Mouse (Mus musculus): ENCODE measurements around the gene Mrpl41. TPM values are rescaled to one million over a fixed set of nuclear protein-coding genes. Genes with fewer than 3 reads are reported as not detected.
A peak's percentile ranks its signal among the peaks of the same experiment; 100 is the strongest.
"Not testable (repeated sequence)": the region's sequence is repeated elsewhere in the genome, so short reads cannot be mapped to it uniquely, and the experiment has no call there.

The Mrpl41 gene
- polyA plus RNA-seq, 1 experiment from 2014 or later = 182 TPM

DNA sequence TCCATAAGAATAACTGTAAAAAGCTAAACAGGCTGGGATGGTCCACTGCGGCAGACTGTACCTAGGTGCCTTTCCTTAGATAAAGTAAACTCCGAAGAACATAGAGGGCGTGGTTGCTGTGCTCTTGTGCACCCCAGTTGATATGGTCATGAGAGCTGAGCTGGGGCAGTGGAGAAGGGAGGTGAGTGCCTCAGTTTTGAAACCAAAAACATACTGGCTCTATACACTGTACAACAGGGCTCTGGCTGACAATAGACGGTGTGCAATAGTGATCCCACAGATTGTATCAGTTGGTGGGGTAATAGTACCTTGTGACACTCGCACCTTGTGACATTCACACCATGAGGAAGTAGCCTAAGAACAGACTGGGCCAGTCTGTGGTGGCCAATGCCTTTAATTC is 2.1 kb upstream of the Mrpl41 start:
- Histone ChIP-seq H3K9me3 (ENCODE audit: control insufficient read depth, low read length) (no peaks in the 10 kb centered on the region), H3K9ac (ENCODE audit: low read depth, low read length) (no peak overlapping the region), H3K27ac (ENCODE audit: low read depth, low read length) (no peak overlapping the region), H3K4me2 (ENCODE audit: low read length) (no peak overlapping the region), H3K36me3 (ENCODE audit: control insufficient read depth, insufficient read depth, low read length) (peaks cover 7% of the 10 kb centered on the region; the same call in 1 of the 2 replicates), H3K4me1 (ENCODE audit: control insufficient read depth, insufficient read depth, low read depth, low read length) (peaks cover 20% of the 10 kb centered on the region), H3K4me3 (ENCODE audit: low read length) (no peak overlapping the region), H3K27me3 (replicated peaks; ENCODE audit: control insufficient read depth, insufficient read depth, low read length) (no peaks in the 10 kb centered on the region)
- no peak for ATAC-seq
- 96% methylated on average over 5 of the region's 5 CpGs for WGBS

DNA sequence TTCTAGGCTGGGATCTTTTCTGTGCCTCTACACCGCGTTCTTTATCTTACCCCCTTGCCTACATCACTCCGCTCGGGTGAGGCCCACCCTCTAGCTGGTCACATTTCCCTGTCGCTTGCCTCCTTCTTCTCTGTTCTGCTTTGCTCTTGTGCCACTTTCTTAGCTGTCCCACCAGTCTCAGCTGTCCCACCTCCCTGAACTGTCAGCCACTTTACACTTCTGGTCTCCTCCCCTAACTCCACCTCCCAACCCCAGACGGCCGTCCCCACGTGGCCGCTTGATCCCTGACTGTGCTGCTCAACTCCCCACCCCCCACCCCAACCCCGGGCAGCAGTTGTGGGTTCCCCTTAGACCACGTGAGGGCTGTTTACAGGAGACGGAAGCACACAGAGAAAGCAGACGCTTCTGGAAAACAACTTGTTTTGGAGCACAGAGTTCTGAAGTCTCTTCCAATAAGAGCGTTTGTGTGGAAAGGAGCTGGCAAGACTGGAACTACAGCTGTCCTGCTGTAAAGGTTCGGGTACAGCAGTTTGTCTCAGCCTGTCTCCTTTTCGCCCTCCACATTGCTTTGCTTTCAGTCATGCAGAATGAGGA is 903 bp upstream of the Mrpl41 start, which contains the start of gene Pnpla7:
Gene Pnpla7, plus strand, starts transcription at position 330 of the 594 bp plus-strand sequence.
- H3K4me3 ChIP-seq (ENCODE audit: low read length) = peak within 1 kb of the TSS; percentile 79
- H3K9me3 ChIP-seq (ENCODE audit: control insufficient read depth, low read length) = no peaks in the 10 kb centered on the region
- H3K36me3 ChIP-seq (ENCODE audit: control insufficient read depth, insufficient read depth, low read length) = peaks cover 13% of the 10 kb centered on the region
- peaks cover 20% of the 10 kb centered on the region for H3K4me1 ChIP-seq (ENCODE audit: control insufficient read depth, insufficient read depth, low read depth, low read length)
- peak within 1 kb of the TSS; percentile 70 for H3K4me2 ChIP-seq (ENCODE audit: low read length)
- H3K27ac ChIP-seq (ENCODE audit: low read depth, low read length) = peak within 1 kb of the TSS; percentile 89
- H3K9ac ChIP-seq (ENCODE audit: low read depth, low read length) = peak within 1 kb of the TSS; percentile 85
- H3K27me3 ChIP-seq (replicated peaks; ENCODE audit: control insufficient read depth, insufficient read depth, low read length) = no peaks in the 10 kb centered on the region
- ATAC-seq = peak; percentile 13
- 1% methylated on average over 16 of the region's 16 CpGs for WGBS

DNA sequence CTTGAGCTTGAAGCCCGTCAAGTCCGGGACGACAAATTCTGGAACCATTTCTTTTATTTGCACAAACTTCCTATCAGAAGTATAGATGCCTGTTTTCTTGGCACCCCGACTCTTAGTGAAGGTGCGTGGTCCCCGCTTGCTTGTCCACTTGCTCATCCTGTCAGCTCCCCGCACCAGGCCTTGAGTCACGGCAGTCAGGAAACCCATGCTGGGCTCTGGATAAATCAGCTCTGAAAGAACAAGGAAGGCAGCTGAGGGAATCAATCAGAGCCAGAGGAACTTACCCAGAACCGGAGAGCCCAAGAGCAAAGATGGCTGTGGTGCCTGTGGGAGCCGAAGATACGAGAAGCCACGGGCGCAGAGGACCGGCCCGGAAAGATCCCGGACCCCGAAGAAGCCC is 446 bp downstream of the Mrpl41 start:
- peak overlapping the region; percentile 85 for H3K9ac ChIP-seq (ENCODE audit: low read depth, low read length)
- peak overlapping the region; percentile 70 for H3K4me2 ChIP-seq (ENCODE audit: low read length)
- H3K36me3 ChIP-seq (ENCODE audit: control insufficient read depth, insufficient read depth, low read length) = peaks cover 25% of the 10 kb centered on the region
- not testable (repeated sequence) for ATAC-seq; H3K27me3 ChIP-seq (replicated peaks; ENCODE audit: control insufficient read depth, insufficient read depth, low read length); H3K9me3 ChIP-seq (ENCODE audit: control insufficient read depth, low read length)
- 1% methylated on average over 17 of the region's 17 CpGs for WGBS
- H3K4me1 ChIP-seq (ENCODE audit: control insufficient read depth, insufficient read depth, low read depth, low read length) = peaks cover 20% of the 10 kb centered on the region
- H3K27ac ChIP-seq (ENCODE audit: low read depth, low read length) = peak overlapping the region; percentile 83
- peak overlapping the region; percentile 79 for H3K4me3 ChIP-seq (ENCODE audit: low read length)

DNA sequence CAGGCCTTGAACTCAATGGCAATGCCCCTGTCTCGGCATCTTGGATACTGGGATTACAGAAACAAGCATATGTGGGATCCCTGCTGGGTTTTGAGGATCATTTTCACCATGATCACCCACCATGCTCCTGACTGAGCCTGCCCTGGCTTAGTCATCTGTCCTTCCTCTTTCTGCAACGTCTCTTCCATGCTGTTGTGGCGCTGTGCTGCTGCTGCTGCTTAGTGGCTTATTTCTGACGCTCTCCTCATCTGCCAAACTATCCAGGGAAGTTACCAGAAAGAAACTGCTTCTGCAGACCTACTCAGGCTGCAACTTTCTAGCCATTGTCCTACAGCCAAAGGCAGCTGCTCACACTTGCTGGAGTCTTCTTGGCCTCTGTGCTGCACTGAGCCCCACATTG is 4.5 kb downstream of the Mrpl41 start:
- Histone ChIP-seq H3K4me1 (ENCODE audit: control insufficient read depth, insufficient read depth, low read depth, low read length) (peaks cover 12% of the 10 kb centered on the region), H3K9ac (ENCODE audit: low read depth, low read length) (no peak overlapping the region), H3K4me3 (ENCODE audit: low read length) (no peak overlapping the region), H3K36me3 (ENCODE audit: control insufficient read depth, insufficient read depth, low read length) (peaks cover 51% of the 10 kb centered on the region), H3K9me3 (ENCODE audit: control insufficient read depth, low read length) (no peaks in the 10 kb centered on the region), H3K27me3 (replicated peaks; ENCODE audit: control insufficient read depth, insufficient read depth, low read length) (no peaks in the 10 kb centered on the region), H3K27ac (ENCODE audit: low read depth, low read length) (no peak overlapping the region), H3K4me2 (ENCODE audit: low read length) (no peak overlapping the region)
- WGBS = 81% methylated on average over 4 of the region's 4 CpGs
- no peak for ATAC-seq

DNA sequence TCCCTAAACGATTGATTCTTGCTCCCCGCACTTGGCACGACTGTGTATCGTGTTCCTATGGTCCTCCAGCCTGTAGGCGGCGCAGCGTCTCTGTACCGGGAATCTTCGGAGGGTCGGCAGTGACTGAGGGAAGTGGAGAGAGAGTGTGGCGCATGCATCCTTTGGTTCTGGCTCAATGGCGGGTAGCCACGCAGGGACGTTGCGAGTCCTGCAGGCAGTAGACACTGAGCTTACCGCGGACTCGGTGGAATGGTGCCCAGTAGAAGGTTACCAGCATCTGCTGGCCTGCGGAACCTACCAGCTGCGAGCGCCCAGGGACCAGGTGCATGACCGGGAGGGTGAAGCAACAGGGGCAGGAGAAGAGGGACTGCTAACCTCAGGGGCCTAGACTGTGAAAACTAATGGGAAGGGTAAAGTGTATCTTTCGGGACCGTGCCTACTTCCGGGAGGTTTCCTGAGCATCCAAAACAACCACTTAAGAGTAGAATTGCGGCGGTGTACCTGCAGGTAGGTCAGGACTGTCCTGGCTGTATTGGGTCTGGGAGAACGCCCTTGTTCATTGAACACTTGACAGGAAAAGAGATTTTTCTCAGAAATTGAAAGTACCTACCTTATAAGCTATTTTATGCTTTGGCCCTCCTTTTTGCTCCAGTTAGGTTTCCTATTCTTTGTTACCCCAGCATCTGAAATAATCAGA is 12.4 kb downstream of the Mrpl41 start, which contains the start of gene Dph7:
Gene Dph7, plus strand, starts transcription at position 97 of the 697 bp plus-strand sequence.
- H3K4me2 ChIP-seq (ENCODE audit: low read length) = peak within 1 kb of the TSS; percentile 88
- no peaks in the 10 kb centered on the region for H3K27me3 ChIP-seq (replicated peaks; ENCODE audit: control insufficient read depth, insufficient read depth, low read length)
- H3K4me3 ChIP-seq (ENCODE audit: low read length) = peak within 1 kb of the TSS; percentile 78
- H3K9me3 ChIP-seq (ENCODE audit: control insufficient read depth, low read length) = no peaks in the 10 kb centered on the region
- WGBS = 1% methylated on average over 28 of the region's 28 CpGs
- peaks cover 37% of the 10 kb centered on the region for H3K36me3 ChIP-seq (ENCODE audit: control insufficient read depth, insufficient read depth, low read length)
- peak; percentile 96 for ATAC-seq
- H3K9ac ChIP-seq (ENCODE audit: low read depth, low read length) = peak within 1 kb of the TSS; percentile 87
- H3K27ac ChIP-seq (ENCODE audit: low read depth, low read length) = peak within 1 kb of the TSS; percentile 55
- peaks cover 10% of the 10 kb centered on the region for H3K4me1 ChIP-seq (ENCODE audit: control insufficient read depth, insufficient read depth, low read depth, low read length)

DNA sequence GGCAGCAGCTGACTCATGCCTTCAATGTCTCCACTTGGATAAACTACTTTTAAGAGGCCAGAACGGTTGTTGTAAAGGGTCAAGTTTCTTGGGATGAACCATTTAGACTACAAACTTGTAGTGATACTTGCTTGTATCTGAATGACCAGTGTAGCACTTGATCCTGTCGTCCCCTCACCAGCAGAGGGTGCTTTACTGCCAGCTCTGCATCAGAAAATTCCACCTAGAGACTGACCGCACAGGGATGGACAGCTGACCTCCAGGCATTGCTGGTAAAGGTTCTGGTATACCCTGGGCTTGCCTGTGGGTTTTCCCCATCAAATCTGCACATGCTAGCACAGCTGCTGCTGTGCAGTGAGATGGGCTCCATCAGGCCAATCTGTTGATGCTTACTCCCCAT is 14.0 kb downstream of the Mrpl41 start:
- no peak for ATAC-seq
- Histone ChIP-seq H3K27ac (ENCODE audit: low read depth, low read length) (no peak overlapping the region), H3K9ac (ENCODE audit: low read depth, low read length) (no peak overlapping the region), H3K27me3 (replicated peaks; ENCODE audit: control insufficient read depth, insufficient read depth, low read length) (no peaks in the 10 kb centered on the region), H3K4me1 (ENCODE audit: control insufficient read depth, insufficient read depth, low read depth, low read length) (peaks cover 10% of the 10 kb centered on the region), H3K4me3 (ENCODE audit: low read length) (no peak overlapping the region), H3K36me3 (ENCODE audit: control insufficient read depth, insufficient read depth, low read length) (peaks cover 30% of the 10 kb centered on the region), H3K4me2 (ENCODE audit: low read length) (no peak overlapping the region), H3K9me3 (ENCODE audit: control insufficient read depth, low read length) (no peaks in the 10 kb centered on the region)
- 31% methylated on average over 3 of the region's 3 CpGs for WGBS

DNA sequence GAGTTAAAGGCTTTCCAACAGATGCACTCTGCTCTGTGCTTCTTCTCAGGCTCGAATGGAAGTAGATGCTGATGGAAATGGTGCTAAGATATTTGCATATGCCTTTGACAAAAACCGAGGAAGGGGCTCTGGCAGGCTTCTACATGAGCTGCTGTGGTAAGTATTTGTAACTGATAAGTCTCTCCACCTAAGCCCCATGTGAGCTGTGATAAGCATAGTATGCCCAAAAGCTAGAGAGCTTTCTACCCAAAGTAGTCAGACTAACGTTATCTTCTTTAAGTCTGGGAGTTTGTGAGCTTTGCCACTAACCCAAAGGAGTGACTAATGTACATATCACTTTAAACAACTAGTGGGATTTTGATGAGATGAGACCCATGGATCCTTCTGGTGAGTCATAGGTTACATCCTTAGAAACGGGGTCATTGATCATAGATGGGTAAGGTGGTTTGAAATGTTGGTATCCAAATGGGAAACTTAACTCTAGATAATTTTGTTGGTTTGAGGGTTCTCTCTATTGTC is 22.3 kb downstream of the Mrpl41 start:
- no peak overlapping the region for H3K4me3 ChIP-seq (ENCODE audit: low read length)
- no peaks in the 10 kb centered on the region for H3K9me3 ChIP-seq (ENCODE audit: control insufficient read depth, low read length)
- no peak for ATAC-seq
- H3K9ac ChIP-seq (ENCODE audit: low read depth, low read length) = no peak overlapping the region
- H3K27me3 ChIP-seq (replicated peaks; ENCODE audit: control insufficient read depth, insufficient read depth, low read length) = no peaks in the 10 kb centered on the region
- H3K4me2 ChIP-seq (ENCODE audit: low read length) = no peak overlapping the region
- no peak overlapping the region for H3K27ac ChIP-seq (ENCODE audit: low read depth, low read length)
- WGBS = 90% methylated on average over 4 of the region's 4 CpGs
- H3K4me1 ChIP-seq (ENCODE audit: control insufficient read depth, insufficient read depth, low read depth, low read length) = peaks cover 11% of the 10 kb centered on the region
- H3K36me3 ChIP-seq (ENCODE audit: control insufficient read depth, insufficient read depth, low read length) = peaks cover 25% of the 10 kb centered on the region

DNA sequence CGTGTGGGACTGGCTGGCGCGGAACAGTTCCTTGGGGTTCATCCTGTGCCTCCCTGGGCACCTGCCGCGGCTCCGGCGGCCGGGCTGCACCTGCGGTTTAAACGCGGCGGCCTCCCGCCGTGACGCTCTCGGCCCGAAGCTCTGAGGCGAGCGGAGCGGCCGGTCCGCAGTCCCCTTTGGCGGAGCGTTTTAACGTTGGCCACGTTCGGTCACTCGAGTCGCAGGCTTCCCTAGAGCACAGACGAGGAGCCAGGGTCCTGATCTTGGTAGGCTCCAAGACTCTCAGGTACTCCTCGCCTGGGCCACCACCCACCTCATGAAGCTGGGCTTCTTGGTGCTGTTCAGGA is 24.7 kb downstream of the Mrpl41 start:
- no peaks in the 10 kb centered on the region for H3K27me3 ChIP-seq (replicated peaks; ENCODE audit: control insufficient read depth, insufficient read depth, low read length)
- H3K9ac ChIP-seq (ENCODE audit: low read depth, low read length) = peak overlapping the region; percentile 84
- peak overlapping the region; percentile 93 for H3K4me2 ChIP-seq (ENCODE audit: low read length)
- no peaks in the 10 kb centered on the region for H3K9me3 ChIP-seq (ENCODE audit: control insufficient read depth, low read length)
- WGBS = 0% methylated on average over 28 of the region's 31 CpGs
- H3K4me1 ChIP-seq (ENCODE audit: control insufficient read depth, insufficient read depth, low read depth, low read length) = peaks cover 11% of the 10 kb centered on the region
- ATAC-seq = 0 out of 2 replicates have a peak, but pooled peaks have one; percentile 3
- H3K4me3 ChIP-seq (ENCODE audit: low read length) = peak overlapping the region; percentile 74
- H3K27ac ChIP-seq (ENCODE audit: low read depth, low read length) = peak overlapping the region; percentile 72
- peaks cover 18% of the 10 kb centered on the region for H3K36me3 ChIP-seq (ENCODE audit: control insufficient read depth, insufficient read depth, low read length)

DNA sequence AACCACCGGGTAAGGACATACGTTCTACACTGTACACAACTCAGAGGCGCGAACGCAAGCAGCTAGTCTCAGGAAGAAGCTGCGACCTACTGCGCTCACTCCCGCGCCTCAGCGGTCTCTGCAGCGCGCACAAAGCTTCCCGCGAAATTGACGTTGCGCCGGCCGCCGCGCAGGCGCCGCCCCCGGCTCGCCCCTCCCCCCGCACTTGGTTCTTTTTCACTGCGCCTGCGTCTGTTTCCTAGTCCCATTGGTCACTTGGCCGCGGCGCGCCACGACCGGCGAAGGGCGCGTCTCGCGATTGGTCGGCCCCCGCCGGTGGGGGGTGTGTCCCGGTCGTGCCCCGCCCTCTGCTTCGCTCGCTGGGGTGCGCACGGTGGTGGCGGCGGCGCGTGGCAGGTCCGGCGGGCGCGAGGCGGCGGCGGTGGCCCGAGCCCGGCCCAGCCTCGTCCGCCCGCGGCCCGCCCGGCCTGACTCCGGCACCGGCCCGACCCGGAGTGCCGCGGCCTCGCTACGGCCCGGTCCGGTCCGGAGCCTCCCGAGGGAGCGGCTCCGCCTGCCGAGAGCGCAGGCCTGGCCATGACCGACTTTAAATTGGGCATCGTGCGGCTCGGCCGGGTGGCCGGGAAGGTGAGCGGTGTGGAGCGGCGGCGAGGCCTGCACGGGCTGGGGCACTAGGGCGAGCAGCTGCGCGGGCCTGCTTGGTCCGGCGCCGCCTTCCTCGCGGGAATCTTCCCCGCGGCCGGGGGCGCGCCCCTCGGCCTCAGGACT is 25.3 kb downstream of the Mrpl41 start, which contains the start of gene Zmynd19:
Gene Zmynd19, plus strand, starts transcription at position 372 of the 768 bp plus-strand sequence.
- WGBS = under 1% methylated on average over 99 of the region's 108 CpGs
- Histone ChIP-seq H3K9ac (ENCODE audit: low read depth, low read length) (peak within 1 kb of the TSS; percentile 84), H3K4me1 (ENCODE audit: control insufficient read depth, insufficient read depth, low read depth, low read length) (peaks cover 11% of the 10 kb centered on the region), H3K36me3 (ENCODE audit: control insufficient read depth, insufficient read depth, low read length) (peaks cover 13% of the 10 kb centered on the region), H3K27ac (ENCODE audit: low read depth, low read length) (peak within 1 kb of the TSS; percentile 72), H3K4me2 (ENCODE audit: low read length) (peak within 1 kb of the TSS; percentile 93), H3K27me3 (replicated peaks; ENCODE audit: control insufficient read depth, insufficient read depth, low read length) (no peaks in the 10 kb centered on the region), H3K9me3 (ENCODE audit: control insufficient read depth, low read length) (no peaks in the 10 kb centered on the region), H3K4me3 (ENCODE audit: low read length) (peak within 1 kb of the TSS; percentile 74)
- ATAC-seq = peak; percentile 98

Data from hindbrain, embryonic 16.5 days (tissue).